Mouse (Mus musculus): ENCODE measurements at regions not wholly inside any gene's neighbourhood (a gene's known extent, or its start where the extent isn't known, plus 50 kb on each side); places are given as distances from the start of the nearest gene placed in this dataset.

DNA sequence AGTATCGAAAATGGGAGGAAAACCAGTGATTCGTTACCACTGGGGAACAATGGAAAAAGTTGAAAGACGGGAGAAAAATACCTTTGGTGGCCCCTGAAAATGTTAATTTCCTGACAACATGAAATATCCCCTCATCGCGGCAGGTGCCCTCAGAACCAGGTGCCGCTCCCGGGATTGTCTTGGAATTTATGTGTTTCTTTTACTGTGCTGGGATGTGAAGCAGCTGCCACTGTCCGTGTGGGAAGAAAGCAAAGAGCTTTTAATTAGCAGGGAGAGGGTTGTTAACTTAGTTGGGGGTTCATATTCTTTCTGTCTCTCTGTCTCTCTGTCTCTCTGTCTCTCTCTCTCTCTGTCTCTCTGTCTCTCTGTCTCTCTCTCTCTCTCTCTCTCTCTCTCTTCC is 759.3 kb upstream of the Pcdh20 start:
- TF ChIP-seq HCFC1 (IDR thresholded peaks at IDR 0.05; ENCODE audit: borderline replicate concordance, insufficient read depth, low read length) (no peak), CHD2 (IDR thresholded peaks at IDR 0.05; ENCODE audit: low read depth, low read length) (no peak), ZNF384 (IDR thresholded peaks at IDR 0.05; ENCODE audit: low read depth, low read length) (no peak)

Measured in ES-E14 (cell line).